Mouse (Mus musculus): ENCODE results near the gene Cyp2b19. TPM values are rescaled to one million over a fixed set of nuclear protein-coding genes. Genes with fewer than 3 reads are reported as not detected.

Gene Cyp2b19
- not detected for polyA plus RNA-seq (2014; fragmentation: Illumina TruSeq; extraction: RNeasy Lipid Tissue Mini Kit (QIAGEN cat#74804); ENCODE audit: low replicate concordance)

DNA sequence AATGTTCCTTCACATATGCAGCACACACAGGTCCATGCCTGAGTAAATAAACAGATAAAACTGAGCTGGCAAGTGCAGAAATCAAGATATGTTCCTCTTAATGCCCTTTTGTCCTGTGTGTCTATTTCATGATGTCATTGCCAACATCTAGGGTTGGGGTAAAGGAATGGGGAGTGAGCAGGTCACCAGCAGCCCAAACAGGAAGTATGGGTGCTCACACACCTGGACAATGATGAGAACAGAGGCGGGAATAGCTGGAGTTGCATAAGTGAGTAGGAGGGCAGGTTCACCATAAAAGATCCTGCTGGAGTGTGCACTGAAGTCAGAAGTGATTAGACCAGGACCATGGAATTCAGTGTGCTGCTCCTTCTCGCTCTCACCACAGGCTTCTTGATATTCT lies at the start of gene Cyp2b19:
Gene Cyp2b19 (plus strand): TSS at position 301 of the 400 bp plus-strand sequence.

DNA sequence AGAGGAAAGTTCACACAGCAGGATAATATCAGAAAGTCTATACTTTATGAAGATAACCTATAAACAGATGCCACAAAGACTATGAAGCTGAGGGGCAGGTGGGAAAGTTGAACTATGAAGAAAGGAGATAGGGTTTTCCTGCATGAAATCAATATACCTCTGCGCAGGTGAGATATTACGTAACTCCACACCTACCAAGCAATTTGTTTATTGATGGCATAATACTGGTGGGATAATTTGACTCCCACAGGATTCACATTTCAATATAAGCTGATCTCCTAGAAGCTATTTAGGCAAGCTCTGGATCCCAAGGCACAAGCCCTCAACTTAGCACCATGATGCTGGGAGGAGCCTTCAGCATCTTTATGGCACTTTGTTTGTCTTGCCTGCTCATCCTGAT lies 51.6 kb downstream of the Cyp2b19 start, which contains the start of gene Cyp2g1:
Gene Cyp2g1 (plus strand): TSS at position 301 of the 400 bp plus-strand sequence.

Other genes starting within 250 kb of the Cyp2b19 start
- gene Nlrp9a, start 222.1 kb upstream of the Cyp2b19 start, polyA plus RNA-seq (2014; fragmentation: Illumina TruSeq; extraction: RNeasy Lipid Tissue Mini Kit (QIAGEN cat#74804); ENCODE audit: low replicate concordance) = not detected
- gene Vmn1r185, start 138.7 kb upstream of the Cyp2b19 start, polyA plus RNA-seq (2014; fragmentation: Illumina TruSeq; extraction: RNeasy Lipid Tissue Mini Kit (QIAGEN cat#74804); ENCODE audit: low replicate concordance) = not detected
- gene Cyp2b23, start 70.7 kb upstream of the Cyp2b19 start, polyA plus RNA-seq (2014; fragmentation: Illumina TruSeq; extraction: RNeasy Lipid Tissue Mini Kit (QIAGEN cat#74804); ENCODE audit: low replicate concordance) = not detected
- gene Cyp2g1, start 51.8 kb downstream of the Cyp2b19 start, polyA plus RNA-seq (2014; fragmentation: Illumina TruSeq; extraction: RNeasy Lipid Tissue Mini Kit (QIAGEN cat#74804); ENCODE audit: low replicate concordance) = not detected
- gene Cyp2a5, start 78.2 kb downstream of the Cyp2b19 start, polyA plus RNA-seq (2014; fragmentation: Illumina TruSeq; extraction: RNeasy Lipid Tissue Mini Kit (QIAGEN cat#74804); ENCODE audit: low replicate concordance) = 1.5 TPM
- gene Cyp2a22, start 182.2 kb downstream of the Cyp2b19 start, polyA plus RNA-seq (2014; fragmentation: Illumina TruSeq; extraction: RNeasy Lipid Tissue Mini Kit (QIAGEN cat#74804); ENCODE audit: low replicate concordance) = not detected

All from small intestine, adult 10 weeks (tissue).